Mouse (Mus musculus): ENCODE measurements around the gene Erbb4.

The Erbb4 gene

GRCm38 (mm10) chr1:68089623-68090022, 1018.2 kb downstream of the Erbb4 start:
- no peak for DNase-seq (ENCODE audit: low spot score in 2 of 2)

- DNase-seq (ENCODE audit: low spot score in 2 of 2), result no peak
Measured at GRCm38 (mm10) chr1:68056494-68056893, 1051.4 kb downstream of the Erbb4 start.

- DNase-seq (ENCODE audit: low spot score in 2 of 2), result no peak
Measured at GRCm38 (mm10) chr1:68054715-68055114, 1053.1 kb downstream of the Erbb4 start.

- DNase-seq (ENCODE audit: low spot score in 2 of 2), result no peak
Measured at GRCm38 (mm10) chr1:68049856-68050255, 1058.0 kb downstream of the Erbb4 start.

GRCm38 (mm10) chr1:68047139-68047538, 1060.7 kb downstream of the Erbb4 start:
- DNase-seq (ENCODE audit: low spot score in 2 of 2), result no peak

GRCm38 (mm10) chr1:68046551-68046970, 1061.3 kb downstream of the Erbb4 start:
- no peak for DNase-seq (ENCODE audit: low spot score in 2 of 2)

GRCm38 (mm10) chr1:68024086-68024940, 1083.5 kb downstream of the Erbb4 start:
- no peak for DNase-seq (ENCODE audit: low spot score in 2 of 2)

GRCm38 (mm10) chr1:68020020-68020419, 1087.8 kb downstream of the Erbb4 start:
- DNase-seq (ENCODE audit: low spot score in 2 of 2), result no peak

GRCm38 (mm10) chr1:68019618-68020017, 1088.2 kb downstream of the Erbb4 start:
- no peak for DNase-seq (ENCODE audit: low spot score in 2 of 2)
